Mouse (Mus musculus): Measurements from ENCODE around the gene Gm17660. TPM values are rescaled to one million over a fixed set of nuclear protein-coding genes. Genes with fewer than 3 reads are reported as not detected.

Gm17660 gene
- polyA plus RNA-seq, 2 experiments: not detected

DNA sequence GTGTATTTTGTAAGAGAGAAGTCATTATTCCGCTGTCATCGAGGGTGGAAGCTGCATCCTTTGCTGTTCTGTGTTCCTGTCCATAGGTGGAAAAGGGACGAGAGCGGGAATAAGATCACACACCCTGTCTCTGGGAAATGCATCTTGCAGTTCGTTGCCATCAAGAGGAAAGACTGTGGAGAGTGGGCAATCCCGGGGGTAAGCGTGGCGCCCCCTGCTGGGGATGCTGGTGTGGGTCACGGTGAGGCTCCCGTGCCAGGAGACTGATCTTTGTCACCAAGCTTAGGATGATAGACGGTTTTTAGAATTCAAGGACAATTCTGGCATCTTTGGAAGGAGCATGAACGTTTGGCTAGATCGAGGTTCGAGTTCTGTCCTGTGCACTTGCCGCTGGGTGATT, 19.4 kb downstream of the Gm17660 start:
- ATAC-seq (ENCODE audit: low FRiP score, low read depth): no peak
- no peaks in the 10 kb centered on the region for H3K9me3 ChIP-seq (ENCODE audit: control insufficient read depth, low read length)
- no peak overlapping the region for H3K4me3 ChIP-seq (replicated peaks; ENCODE audit: low read length)
- 67% methylated on average over 15 of the region's 15 CpGs for WGBS
- DNase-seq (ENCODE audit: low spot score): no peak
- TF ChIP-seq POLR2A (IDR thresholded peaks at IDR 0.05; ENCODE audit: borderline replicate concordance, extremely low read depth, insufficient read depth, insufficient read length): no peak
- peaks cover 50% of the 10 kb centered on the region for H3K36me3 ChIP-seq (ENCODE audit: control insufficient read depth, insufficient read depth, low read length)
- H3K4me2 ChIP-seq (replicated peaks; ENCODE audit: low read depth, low read length, severe bottlenecking): no peak overlapping the region
- H3K9ac ChIP-seq (ENCODE audit: low read depth, low read length, severe bottlenecking): no peak overlapping the region
- no peaks in the 10 kb centered on the region for H3K27me3 ChIP-seq (ENCODE audit: control insufficient read depth, insufficient read depth, low read length)
- H3K27ac ChIP-seq (replicated peaks; ENCODE audit: low read depth, low read length): no peak overlapping the region
- H3K4me1 ChIP-seq (ENCODE audit: control insufficient read depth, insufficient read depth, low read length): no peaks in the 10 kb centered on the region

DNA sequence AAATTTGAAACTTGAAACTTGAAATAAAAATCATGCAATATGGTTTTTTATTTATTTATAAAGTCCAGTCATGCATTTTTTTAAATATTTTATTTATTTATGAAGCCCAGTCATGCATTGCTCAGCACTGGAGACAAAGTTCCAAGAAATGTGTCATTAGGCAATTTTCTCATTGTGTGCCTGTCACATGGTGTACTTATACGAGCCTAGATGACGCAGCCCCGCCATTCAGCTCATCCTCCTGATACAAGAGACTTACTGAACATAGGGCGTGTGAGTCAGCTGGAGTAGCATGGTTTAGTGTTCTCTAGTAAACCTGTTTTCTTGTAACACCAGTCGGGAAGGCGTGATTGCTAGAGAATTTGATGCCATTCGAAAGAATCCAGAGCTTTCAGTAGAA, 21.1 kb downstream of the Gm17660 start:
- ATAC-seq (ENCODE audit: low FRiP score, low read depth): no peak
- H3K4me1 ChIP-seq (ENCODE audit: control insufficient read depth, insufficient read depth, low read length): no peaks in the 10 kb centered on the region
- H3K9ac ChIP-seq (ENCODE audit: low read depth, low read length, severe bottlenecking): no peak overlapping the region
- H3K4me3 ChIP-seq (replicated peaks; ENCODE audit: low read length): no peak overlapping the region
- peaks cover 43% of the 10 kb centered on the region for H3K36me3 ChIP-seq (ENCODE audit: control insufficient read depth, insufficient read depth, low read length)
- 89% methylated on average over 7 of the region's 7 CpGs for WGBS
- no peaks in the 10 kb centered on the region for H3K27me3 ChIP-seq (ENCODE audit: control insufficient read depth, insufficient read depth, low read length)
- no peak overlapping the region for H3K4me2 ChIP-seq (replicated peaks; ENCODE audit: low read depth, low read length, severe bottlenecking)
- no peak overlapping the region for H3K27ac ChIP-seq (replicated peaks; ENCODE audit: low read depth, low read length)
- H3K9me3 ChIP-seq (ENCODE audit: control insufficient read depth, low read length): no peaks in the 10 kb centered on the region
- DNase-seq (ENCODE audit: low spot score): no peak
- no peak for TF ChIP-seq POLR2A (IDR thresholded peaks at IDR 0.05; ENCODE audit: borderline replicate concordance, extremely low read depth, insufficient read depth, insufficient read length)

DNA sequence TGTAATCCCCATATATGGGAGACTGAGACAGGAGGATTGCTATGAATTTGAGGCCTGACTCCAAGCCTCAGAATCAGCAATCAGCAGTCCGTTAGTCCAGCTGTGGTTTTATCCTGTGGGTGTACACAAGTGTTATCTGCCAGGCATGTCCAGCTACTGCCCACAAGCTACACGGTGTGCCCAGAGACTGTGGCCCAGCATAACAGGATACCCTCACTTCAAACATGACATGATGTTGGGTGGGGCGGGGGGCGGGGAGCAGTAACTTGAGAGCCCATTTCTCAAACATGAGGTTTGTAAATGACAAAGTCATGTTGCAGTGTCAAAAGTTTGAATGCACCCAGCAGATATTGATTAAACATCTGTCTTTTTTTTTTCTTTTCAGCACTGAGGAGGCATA, 21.6 kb downstream of the Gm17660 start:
- Histone ChIP-seq H3K27ac (replicated peaks; ENCODE audit: low read depth, low read length) (no peak overlapping the region), H3K27me3 (ENCODE audit: control insufficient read depth, insufficient read depth, low read length) (no peaks in the 10 kb centered on the region), H3K9me3 (ENCODE audit: control insufficient read depth, low read length) (no peaks in the 10 kb centered on the region), H3K4me3 (replicated peaks; ENCODE audit: low read length) (no peak overlapping the region), H3K36me3 (ENCODE audit: control insufficient read depth, insufficient read depth, low read length) (peaks cover 43% of the 10 kb centered on the region), H3K9ac (ENCODE audit: low read depth, low read length, severe bottlenecking) (no peak overlapping the region), H3K4me2 (replicated peaks; ENCODE audit: low read depth, low read length, severe bottlenecking) (no peak overlapping the region), H3K4me1 (ENCODE audit: control insufficient read depth, insufficient read depth, low read length) (no peaks in the 10 kb centered on the region)
- 88% methylated on average over 4 of the region's 4 CpGs for WGBS
- no peak for TF ChIP-seq POLR2A (IDR thresholded peaks at IDR 0.05; ENCODE audit: borderline replicate concordance, extremely low read depth, insufficient read depth, insufficient read length)
- ATAC-seq (ENCODE audit: low FRiP score, low read depth) (no peak), DNase-seq (ENCODE audit: low spot score) (no peak)

DNA sequence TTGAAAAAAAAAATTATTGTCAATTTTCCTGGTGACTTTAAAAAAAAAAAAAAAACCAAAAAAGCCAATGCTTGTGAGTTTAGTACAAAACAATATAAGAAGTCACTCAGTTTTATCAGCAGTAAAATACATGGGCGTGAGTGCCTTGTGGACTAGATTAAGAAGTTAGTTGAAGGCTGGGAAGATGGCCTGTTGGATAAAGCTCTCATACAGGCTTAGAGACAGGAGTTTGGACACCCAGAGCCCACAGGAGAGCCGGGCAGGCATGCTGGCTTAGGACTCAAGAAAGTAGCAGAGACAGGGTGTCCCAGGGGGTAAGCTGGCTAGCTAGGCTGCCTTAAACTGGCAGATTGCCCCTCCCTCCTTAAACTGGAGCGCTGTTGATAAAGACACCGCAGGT, 22.5 kb downstream of the Gm17660 start:
- no peak overlapping the region for H3K4me3 ChIP-seq (replicated peaks; ENCODE audit: low read length)
- H3K4me1 ChIP-seq (ENCODE audit: control insufficient read depth, insufficient read depth, low read length): no peaks in the 10 kb centered on the region
- H3K27me3 ChIP-seq (ENCODE audit: control insufficient read depth, insufficient read depth, low read length): no peaks in the 10 kb centered on the region
- ATAC-seq (ENCODE audit: low FRiP score, low read depth) (no peak), DNase-seq (ENCODE audit: low spot score) (no peak)
- WGBS: 89% methylated on average over 4 of the region's 4 CpGs
- H3K36me3 ChIP-seq (ENCODE audit: control insufficient read depth, insufficient read depth, low read length): peaks cover 40% of the 10 kb centered on the region
- H3K9me3 ChIP-seq (ENCODE audit: control insufficient read depth, low read length): no peaks in the 10 kb centered on the region
- H3K4me2 ChIP-seq (replicated peaks; ENCODE audit: low read depth, low read length, severe bottlenecking): no peak overlapping the region
- no peak overlapping the region for H3K9ac ChIP-seq (ENCODE audit: low read depth, low read length, severe bottlenecking)
- no peak for TF ChIP-seq POLR2A (IDR thresholded peaks at IDR 0.05; ENCODE audit: borderline replicate concordance, extremely low read depth, insufficient read depth, insufficient read length)
- H3K27ac ChIP-seq (replicated peaks; ENCODE audit: low read depth, low read length): no peak overlapping the region

DNA sequence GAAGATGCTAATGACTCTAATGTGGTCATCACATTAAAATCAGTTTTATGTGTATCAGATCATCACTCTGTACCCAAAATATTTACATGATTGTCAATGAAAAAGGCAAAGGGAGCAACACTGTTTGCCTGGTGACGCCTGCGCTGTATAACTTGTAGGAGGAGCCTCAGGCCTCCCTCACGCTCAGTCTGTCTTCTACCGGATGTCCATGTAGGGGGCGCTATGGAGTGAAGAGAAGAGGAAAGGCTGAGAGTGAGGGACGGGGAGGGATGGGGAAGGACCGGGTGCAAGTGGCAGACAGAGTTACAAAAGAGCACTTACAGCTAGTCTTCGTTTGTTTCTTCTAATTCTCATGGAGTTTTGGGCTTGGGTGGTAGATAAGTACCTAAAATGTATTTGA, 24.5 kb downstream of the Gm17660 start:
- Histone ChIP-seq H3K4me3 (replicated peaks; ENCODE audit: low read length) (no peak overlapping the region), H3K4me2 (replicated peaks; ENCODE audit: low read depth, low read length, severe bottlenecking) (no peak overlapping the region), H3K9ac (ENCODE audit: low read depth, low read length, severe bottlenecking) (no peak overlapping the region), H3K36me3 (ENCODE audit: control insufficient read depth, insufficient read depth, low read length) (peaks cover 22% of the 10 kb centered on the region), H3K27me3 (ENCODE audit: control insufficient read depth, insufficient read depth, low read length) (no peaks in the 10 kb centered on the region), H3K4me1 (ENCODE audit: control insufficient read depth, insufficient read depth, low read length) (peaks cover 5% of the 10 kb centered on the region; the same call in 1 of the 2 replicates), H3K9me3 (ENCODE audit: control insufficient read depth, low read length) (no peaks in the 10 kb centered on the region), H3K27ac (replicated peaks; ENCODE audit: low read depth, low read length) (no peak overlapping the region)
- no peak for TF ChIP-seq POLR2A (IDR thresholded peaks at IDR 0.05; ENCODE audit: borderline replicate concordance, extremely low read depth, insufficient read depth, insufficient read length)
- DNase-seq (ENCODE audit: low spot score) (no peak), ATAC-seq (ENCODE audit: low FRiP score, low read depth) (no peak)
- 66% methylated on average over 8 of the region's 8 CpGs for WGBS

DNA sequence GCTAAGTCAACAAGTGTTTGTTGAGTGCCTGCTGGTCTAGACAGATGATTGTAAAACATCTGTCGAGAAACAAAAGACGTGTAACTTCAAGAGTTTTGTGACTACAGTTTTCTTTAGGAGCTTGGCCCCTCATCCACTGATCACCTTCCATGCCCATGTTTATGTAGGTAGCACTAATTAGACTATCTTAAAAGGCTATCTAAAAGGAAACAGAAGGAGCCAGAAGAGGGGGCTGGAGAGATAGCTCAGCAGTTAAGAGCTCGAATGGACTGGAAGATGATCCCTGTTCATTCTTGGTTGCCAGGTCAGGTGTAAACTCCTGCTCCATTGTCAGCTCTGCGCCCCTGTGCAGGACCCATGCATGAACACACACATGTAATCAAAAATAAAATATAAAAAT, 29.3 kb downstream of the Gm17660 start:
- peaks cover 14% of the 10 kb centered on the region for H3K36me3 ChIP-seq (ENCODE audit: control insufficient read depth, insufficient read depth, low read length)
- ATAC-seq (ENCODE audit: low FRiP score, low read depth) (no peak), DNase-seq (ENCODE audit: low spot score) (no peak)
- H3K4me1 ChIP-seq (ENCODE audit: control insufficient read depth, insufficient read depth, low read length): peaks cover 15% of the 10 kb centered on the region
- no peak overlapping the region for H3K9ac ChIP-seq (ENCODE audit: low read depth, low read length, severe bottlenecking)
- H3K9me3 ChIP-seq (ENCODE audit: control insufficient read depth, low read length): no peaks in the 10 kb centered on the region
- peak overlapping the region; percentile 62 for H3K4me2 ChIP-seq (replicated peaks; ENCODE audit: low read depth, low read length, severe bottlenecking)
- H3K27ac ChIP-seq (replicated peaks; ENCODE audit: low read depth, low read length): no peak overlapping the region
- 38% methylated on average over 4 of the region's 4 CpGs for WGBS
- no peak for TF ChIP-seq POLR2A (IDR thresholded peaks at IDR 0.05; ENCODE audit: borderline replicate concordance, extremely low read depth, insufficient read depth, insufficient read length)
- H3K27me3 ChIP-seq (ENCODE audit: control insufficient read depth, insufficient read depth, low read length): no peaks in the 10 kb centered on the region
- peak overlapping the region; percentile 72 for H3K4me3 ChIP-seq (replicated peaks; ENCODE audit: low read length)
